Mouse (Mus musculus) cerebellum, adult 11-12 months (tissue): Measurements from ENCODE around the gene Hoxa11.
A peak's percentile ranks its signal among the peaks of the same experiment; 100 is the strongest.

Experiments used
- DNase-seq: peaks from one replicate; pipeline ENCODE4 v3.0.0; 2022

Gene Hoxa11

DNA sequence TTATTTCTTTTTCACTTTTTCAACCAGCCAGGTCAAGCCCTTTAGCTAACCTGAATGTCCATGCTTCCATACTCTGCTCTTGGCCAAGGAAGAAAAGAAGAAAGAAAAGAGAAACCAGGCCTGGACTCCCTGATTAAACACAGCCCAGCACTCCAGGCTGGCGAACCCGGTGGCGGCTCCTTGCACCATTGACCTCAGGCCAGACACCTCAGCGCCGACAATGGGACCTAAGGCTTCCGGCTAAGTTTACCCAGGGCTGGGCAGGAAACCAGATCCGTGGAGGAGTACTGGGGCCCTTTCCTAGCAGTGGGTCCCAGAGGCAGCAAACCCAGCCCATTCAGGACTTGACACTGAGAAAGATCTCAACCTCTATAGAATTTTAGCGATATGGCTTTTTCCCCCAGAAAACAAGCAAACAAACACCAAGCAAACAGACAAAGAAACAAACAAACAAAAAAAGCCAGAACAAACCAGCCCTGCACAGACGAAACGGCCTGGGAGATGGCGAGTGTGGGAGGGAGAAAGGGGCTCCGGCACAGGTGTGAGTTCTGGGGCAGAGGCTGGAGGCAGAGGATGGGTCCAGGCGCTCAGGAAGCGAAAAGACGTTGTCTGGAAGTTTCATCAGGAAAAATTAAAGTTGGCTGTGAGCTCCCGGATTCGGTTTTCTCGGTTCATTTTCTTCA, 13.6 kb downstream of the Hoxa11 start:
- no peak for DNase-seq

DNA sequence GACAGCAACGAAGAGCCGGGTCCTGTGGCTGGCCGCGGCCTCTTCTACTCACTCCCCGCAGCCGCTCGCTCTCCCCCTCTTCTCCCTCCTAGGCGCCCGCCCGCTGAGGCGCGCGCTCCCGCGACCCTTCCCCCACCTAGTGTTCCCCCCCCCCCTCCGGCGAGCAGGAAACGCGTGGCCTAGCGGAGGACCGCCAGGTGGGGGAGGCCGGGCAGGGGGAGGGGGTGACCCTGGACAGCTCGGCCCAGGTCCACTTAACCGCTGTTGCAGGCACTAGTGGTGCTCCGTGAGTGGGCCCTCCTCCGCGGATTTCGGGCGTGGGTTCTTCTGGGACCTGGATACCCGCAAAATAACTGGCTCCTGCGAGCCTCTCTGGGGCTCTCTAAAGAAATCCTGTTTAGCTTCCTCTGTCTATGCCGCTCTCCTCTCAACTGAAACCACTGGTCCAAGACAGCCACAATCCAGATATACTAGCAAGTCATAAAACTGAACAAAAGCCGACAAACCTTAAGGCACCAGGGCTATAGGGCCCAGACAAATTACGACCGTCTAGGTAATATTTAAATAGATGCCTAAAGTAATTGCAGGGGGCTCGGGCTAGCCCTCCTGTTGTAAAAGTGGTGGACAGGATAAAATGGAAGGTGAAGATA, 15.0 kb downstream of the Hoxa11 start, which contains the start of gene Hoxa9:
TSS of gene Hoxa9 (minus strand) at position 574 of the 650 bp plus-strand sequence.
- no peak for DNase-seq

DNA sequence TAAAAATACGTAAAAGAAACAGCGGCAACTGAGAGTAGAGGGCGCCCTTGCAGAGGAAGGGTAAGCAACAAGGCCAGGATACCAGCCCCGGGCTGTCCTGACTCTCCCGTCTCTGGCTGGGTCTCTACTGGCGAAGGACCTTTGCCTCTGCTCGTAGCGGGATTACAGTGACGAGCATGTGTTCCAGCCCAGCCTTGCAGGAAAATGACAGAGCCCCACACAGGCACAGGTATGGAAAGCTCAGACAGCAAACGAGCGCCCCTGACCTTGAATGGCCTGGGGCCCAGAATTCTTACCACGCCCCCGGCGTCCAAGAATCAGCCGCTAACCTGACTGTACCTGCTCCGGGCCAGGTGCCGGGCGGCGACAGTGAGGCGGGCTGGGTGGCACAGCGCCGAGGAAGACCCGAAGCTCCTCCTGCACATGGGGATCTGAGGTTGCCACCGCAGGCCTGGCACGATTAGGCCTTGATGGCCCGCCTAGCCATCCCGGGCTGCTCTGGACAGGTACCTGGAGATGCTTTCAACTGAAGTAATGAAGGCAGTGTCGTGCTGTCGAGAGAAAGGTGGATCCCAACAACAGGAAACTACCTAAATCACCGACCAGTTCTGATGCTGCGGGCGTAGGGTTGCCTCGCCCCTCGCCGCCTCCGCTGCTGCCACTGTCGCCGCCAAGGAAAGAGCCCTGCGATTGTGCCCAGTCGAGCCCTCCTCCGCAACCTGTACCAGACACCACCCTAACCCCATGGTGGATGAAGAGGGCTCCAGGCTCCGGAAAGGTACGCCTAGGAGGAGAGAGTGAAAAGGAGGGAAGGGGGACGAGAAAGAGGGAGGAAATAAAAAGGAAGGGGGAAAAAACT, 15.8 kb downstream of the Hoxa11 start:
- DNase-seq: no peak

DNA sequence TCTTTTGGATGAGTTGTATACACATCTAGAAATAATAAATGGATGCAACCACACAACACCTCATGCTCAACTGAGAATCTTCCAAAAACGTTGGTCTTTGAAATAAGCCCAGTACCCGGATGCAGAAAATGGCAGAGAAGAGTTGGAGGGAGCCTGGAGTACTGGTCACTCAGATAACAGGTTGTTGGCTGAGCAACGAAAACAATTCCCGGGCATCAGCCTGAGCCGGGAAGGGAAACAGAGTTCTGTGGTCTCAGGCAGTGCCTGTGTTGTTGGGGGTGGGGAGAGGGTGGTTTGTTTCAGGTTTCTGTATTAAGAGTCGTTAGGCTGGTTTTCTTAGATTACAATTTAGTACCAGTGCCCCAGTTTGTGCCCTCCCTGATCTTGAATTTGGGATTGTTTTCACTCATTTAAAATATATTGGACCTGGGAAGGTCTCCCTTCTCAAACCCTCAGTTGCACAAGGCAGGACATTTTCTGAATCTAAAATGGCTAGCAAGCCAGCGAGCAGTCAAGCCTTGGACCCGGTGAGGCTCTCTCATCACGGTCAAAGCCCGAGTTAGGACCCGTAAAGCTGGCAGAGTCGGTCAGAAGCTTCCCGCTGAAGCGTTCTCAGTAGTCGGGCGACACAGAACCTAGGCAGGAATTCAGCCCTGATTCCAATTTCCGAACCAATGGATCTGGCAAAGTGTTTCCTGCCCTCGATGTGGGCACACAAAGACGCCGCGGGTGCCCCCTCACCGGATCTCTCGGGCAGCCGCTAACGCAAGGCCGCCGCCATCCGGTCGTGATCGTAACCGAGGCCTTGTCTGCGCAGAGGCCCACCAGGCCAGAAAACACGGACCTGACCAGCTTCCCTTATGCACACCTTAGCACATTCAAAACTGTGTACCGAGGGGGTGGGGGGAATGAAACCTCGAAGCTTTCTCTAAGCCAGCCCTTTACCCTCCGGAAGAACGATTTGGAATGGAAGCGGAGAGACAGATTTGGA, 16.8 kb downstream of the Hoxa11 start:
- DNase-seq: no peak

DNA sequence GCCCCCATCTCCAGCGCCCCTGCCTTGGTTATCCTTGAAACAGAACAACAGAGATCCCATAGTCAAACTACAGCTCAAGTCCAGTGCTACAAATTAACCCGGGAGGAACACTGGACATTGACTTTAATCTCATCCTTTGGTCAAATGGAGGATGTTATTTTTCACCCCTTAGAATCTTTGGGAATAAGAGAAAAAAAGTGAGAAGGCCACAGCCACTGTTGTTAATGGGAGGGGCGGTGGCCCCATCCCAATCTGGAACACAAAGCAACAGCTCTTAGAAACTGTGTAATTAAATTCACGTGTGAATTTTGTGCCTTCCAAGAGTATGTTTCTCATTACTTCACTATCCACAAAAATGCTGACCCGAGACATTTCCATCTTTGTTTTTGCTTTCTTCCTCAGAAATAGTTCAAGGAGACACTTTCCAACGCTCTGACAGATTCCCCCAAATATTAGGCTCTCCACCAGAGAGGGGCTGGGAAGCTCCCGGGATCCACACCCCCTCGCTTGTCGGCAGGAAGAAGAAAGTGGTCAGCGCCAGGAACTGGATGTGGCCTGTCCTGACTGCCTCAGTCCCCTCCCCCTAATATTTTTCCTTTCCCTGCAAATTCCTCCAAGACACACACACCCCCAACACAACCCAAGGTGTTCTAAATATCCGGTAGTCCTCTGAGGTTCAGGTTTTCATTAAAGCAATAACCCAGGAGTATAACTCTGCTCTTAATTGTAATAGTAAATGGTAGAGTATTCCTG, 18.0 kb downstream of the Hoxa11 start:
- no peak for DNase-seq

DNA sequence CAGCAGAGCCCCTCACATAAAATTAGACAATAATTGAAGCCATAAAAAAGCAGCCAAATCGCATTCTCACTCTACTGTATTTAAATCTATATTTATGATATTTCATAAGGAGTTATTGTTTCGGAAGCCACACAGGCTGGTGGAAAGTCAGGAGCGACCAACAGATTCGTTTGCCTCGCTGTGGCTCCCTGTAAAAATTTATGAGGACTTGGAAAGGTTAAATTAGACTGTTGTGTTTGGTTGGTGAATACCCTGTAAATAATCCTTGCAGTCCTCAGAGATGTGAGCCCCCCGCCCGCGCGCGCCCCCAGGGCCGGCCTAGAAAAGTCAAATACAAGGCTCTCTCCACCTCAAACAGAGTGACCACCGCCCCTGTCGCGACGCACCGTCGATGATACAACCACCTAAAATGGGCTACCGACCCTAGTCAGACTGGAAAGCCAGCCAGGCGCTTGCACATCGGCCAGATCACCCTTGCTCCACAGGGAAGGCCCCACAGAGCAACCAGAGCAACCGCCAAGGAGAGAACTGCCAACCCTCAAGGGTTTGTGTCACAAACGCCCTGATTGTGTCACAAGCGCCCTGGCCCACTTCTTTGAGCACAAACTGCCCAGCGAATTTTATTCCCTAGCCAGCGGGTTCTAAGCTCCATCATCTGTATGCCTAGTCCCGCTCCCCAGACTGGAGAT, 18.9 kb downstream of the Hoxa11 start:
- no peak for DNase-seq

DNA sequence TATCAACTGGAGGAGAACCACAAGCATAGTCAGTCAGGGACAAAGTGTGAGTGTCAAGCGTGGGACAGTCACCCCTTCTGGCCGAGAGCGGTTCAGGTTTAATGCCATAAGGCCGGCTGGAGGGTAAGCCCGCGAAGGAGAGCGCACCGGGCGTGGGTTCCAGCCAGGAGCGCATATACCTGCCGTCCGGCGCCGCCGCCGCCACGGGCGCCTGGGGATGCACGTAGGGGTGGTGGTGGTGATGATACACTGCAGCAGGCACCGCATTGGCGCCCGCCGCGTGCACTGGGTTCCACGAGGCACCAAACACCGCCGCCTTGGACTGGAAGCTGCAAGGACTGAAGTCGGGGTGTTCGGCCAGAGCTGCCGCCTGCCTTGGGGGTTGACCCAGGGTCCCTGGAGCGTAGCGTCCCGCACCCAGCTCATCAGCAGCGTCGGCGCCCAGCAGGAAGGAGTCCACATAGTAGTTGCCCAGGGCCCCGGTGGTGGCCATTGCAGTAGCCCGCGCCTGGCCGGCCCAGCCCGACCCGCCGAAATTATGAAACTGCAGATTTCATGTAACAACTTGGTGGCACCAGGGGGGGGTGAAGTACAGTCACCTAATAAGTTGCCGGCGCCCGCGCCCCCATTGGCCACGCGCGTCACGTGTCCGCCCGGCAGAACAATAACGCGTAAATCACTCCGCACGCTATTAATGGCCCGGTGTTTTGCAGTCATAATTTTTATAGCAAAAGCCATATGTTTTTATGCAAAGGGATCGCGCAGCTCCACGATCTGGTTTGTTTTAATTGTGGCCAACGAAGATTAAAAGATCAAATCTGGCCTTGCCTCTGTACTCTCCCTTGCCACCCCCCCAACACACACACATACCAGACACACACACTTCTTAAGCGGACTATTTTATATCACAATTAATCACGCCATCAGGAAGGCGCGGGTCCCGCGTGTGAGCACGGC, 19.7 kb downstream of the Hoxa11 start:
- no peak for DNase-seq

DNA sequence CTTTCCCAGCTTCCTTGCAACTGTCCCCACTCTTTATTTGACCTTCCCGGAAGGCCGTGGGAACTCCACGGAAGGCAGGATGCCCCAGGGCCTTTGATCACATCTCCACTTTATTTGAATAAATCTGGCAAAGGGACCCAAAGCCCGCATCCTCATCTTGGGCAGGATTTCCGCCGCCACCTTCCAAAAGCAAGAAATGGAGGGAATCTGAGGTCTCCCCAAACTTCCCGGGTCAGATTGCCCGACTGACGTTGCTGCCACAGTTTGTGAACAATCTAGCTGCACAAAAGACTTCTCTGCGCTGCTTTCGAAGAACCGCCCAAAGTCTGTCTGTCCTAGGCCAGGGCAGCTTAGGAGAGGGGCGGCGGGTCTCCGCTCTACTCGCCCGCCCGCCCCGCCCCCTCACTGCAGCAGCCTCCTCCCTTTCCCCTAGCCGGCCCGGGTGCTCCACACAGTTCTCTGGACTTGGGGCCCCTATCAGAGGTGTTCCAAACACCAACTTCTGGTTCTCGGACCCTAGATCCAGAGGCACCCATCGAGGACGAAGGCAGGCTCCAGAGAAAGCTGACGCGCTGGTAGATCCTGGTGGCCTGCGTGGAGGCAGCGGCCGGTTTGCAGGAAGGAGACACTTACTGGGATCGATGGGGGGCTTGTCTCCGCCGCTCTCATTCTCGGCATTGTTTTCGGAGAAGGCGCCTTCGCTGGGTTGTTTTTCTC, 20.6 kb downstream of the Hoxa11 start:
- DNase-seq: no peak

DNA sequence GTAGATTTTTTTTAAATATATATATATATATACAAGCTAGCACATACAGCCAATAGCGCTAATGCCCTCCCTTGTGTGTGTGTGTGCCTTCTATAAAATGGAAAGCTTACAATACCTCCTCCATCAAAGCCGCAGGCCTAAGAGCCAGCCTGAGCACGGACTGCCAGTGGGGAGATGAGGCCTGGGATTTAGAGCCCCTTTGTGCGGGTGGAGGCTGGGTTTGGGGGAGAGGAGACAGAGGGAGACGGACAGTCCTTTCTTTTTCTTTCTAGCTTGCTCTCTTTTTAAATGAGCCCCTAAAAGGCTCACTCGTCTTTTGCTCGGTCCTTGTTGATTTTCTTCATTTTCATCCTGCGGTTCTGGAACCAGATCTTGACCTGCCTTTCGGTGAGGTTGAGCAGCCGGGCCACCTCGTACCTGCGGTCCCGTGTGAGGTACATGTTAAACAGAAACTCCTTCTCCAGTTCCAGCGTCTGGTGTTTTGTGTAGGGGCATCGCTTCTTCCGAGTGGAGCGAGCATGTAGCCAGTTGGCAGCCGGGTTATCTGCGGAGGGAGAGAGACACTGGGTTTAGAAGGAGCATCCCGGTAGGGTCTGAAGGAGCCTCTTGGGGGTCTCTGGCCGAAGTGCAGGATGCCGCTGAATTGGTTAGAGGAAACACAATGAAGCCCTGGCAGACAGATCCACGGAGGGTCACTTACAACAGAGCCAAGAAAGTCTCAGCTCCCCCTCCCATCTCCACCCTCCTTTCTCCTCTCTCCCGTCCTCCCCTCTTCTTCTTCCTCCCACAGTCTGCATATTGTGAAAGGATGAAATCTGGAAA, 21.5 kb downstream of the Hoxa11 start:
- no peak for DNase-seq

DNA sequence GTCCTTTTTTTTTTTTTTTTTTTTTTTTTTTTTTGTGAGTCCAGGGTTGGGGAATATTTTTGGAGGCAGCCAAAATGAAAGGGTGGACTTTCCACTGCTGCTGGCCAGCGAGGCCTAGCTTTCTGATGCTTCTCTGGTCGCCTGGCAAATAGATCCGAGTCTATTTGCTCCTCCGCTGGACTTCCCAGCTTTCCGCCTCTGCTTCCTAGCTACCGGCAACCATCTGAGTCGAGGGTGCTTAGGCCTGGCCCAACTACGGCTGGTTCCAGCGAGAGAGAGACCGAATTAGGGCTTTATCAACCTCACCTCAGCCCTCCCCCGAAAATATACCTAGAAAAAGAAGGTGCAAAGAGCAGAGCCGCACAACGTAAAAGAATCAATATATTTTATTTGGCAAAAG, 22.9 kb downstream of the Hoxa11 start:
- DNase-seq: no peak

DNA sequence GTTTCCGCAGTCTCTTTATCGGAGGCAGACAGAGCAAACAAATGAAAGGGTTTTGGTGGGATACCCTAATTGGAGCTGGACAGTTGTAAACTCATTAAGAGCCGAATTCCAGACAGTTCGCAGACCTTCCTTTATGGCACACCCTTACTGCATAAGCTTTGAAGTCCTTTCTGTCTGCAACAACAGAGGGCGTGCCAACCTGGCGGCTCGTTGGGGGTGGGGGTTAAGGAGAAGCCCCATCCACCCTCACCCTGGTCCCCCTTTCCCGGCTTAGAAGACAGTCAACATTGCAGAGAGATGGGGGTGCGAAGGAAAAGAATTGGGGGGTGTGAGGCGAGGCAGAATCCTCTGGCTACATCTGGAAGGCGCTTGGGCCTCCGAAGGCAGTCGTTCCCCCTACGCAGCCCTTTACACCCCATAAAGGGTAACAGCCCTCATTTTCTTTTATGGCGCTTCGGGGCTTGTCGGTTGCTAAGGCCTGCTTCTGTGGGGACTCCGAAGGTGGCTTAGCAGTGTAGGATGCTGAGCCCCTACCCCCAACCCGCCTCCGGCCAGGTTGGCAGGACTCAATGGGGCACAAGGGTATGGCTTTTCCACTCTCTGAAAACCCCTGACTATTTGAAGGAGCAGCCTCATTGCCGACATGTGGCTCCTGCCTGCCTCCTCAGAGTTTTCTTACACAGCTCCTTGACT, 23.5 kb downstream of the Hoxa11 start:
- no peak for DNase-seq

DNA sequence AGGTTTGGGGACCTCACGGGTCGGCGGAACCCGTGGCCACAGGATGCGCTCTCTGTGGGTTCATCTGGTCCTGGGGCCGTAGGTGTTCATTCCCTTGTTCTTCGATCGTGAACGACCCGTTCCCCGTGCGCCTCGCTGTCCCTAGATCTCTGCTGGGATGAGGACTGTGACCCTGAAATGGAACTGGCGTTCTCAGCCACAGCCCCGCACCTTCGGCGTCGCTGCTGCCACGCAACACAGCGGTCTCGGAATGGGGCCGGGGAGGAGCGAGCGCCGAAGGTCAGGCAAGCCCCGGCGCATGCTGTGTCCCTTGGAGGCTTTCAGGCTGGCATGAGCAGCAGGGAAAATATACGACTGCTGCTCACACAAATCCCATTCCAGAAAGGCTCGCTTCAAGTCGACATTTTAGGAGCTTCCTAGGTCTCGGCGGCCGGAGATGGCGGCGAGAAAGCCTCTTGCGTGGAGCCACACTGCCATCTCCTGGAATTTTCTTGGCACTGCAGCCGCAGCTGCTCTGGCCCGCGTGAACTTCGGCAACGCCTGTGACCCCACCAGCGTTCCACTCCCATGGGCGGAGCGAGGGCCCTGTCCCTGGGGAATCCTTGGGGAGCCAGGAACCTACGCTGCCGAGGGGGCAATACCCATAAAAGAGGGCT, 24.1 kb downstream of the Hoxa11 start, which contains the start of gene Hoxa7:
TSS of gene Hoxa7 (minus strand) at position 518 of the 656 bp plus-strand sequence.
- DNase-seq: peak; percentile 72

DNA sequence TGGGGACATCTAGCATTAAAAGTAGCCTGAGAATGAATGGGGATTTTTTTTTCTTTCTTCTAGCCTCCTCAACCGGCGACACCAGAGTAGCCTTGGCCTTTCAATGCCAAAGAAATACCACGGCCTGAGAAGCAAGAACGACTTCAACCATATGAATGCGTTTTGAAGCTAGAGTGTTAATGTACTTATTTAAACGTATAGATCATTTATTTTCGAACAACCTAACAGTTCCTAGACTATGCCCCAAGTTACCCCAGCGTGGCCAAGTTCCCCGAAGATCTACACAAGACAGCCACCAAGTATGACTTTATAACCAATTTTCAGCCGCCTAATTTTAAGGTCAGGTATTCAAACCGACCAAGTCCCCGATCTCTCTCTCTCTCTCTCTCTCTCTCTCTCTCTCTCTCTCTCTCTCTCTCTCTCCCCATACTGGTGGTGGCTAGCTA, 24.7 kb downstream of the Hoxa11 start:
- no peak for DNase-seq

DNA sequence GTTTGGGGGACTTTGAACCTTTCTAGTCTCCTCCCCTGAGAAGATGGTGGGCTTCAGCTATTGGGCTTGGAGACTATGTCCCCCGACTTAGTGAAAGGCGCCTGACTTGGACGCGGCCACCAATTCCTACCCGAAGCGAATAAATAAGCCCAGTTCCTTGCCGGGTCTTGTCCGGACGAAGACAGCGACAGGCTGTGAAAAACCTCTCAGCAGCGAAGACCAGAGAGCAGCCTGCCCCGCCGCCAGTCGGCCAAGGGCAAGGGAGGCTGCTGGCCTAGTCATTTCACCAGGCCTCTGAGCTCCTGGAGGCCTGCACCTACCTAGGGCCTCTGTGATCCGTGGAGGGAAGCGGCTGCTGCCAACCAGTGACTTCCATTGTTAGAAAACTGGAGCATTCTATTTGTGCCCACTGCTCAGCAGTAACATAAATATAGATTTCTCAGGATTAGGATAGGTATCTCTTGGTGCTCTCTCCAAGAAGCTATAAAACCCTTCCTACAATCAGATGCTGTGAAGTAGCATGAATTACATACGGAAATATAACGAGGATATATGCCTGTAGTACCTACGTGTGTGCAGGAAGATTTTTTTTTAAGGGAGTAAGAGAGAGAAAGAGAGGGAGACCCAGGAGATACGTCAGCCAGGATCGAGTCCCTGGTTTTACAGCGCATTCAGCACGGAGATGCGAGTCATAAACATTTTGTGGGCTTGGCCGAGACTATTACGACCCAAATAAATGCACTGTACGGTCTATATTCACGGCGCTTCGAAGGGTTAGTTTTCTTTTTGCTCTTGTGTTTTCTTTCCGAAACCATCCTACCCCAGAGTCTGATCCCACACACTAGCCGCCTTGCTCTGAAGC, 25.4 kb downstream of the Hoxa11 start:
- no peak for DNase-seq

DNA sequence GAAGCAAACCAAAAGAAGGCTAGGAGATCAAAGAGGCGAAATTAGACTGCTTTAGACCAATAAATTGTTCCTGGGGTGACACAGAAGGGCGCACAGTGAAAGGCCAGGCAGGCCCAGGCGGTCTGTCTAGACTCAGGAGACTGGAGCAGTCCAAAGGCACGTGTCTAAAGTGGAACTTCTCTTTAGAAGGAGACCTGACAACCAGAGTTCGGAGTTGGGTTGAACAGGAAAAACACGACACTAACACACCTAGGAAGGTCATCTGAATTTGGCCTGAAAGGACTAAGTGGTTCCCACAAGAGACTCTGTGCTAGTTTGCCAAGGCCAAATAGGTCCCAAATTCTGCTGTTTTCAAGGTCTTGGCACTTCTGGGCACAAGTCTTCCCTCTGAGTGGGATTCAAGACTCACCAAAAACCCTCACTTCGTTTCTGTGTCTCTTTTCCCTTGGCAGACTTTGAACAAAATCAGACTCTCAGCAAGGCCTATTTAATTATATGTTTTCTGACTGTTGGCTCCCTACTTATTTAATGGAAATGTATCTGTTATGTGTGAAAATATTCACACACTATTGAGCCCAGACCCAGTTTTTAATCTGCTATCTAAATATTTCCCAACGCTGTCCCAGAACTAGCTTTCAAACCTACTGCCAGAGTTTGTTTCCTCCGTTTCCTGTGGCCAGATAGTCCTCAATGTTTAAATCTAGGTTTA, 26.2 kb downstream of the Hoxa11 start:
- DNase-seq: no peak
